Mouse (Mus musculus) spleen, adult 12 weeks (tissue): ENCODE results near the gene Abo.
"Not testable (repeated sequence)": the region's sequence is repeated elsewhere in the genome, so short reads cannot be mapped to it uniquely, and the experiment has no call there.

Experiments
- DNase-seq: peaks from one replicate; pipeline ENCODE4 v3.0.0; 2022; ENCODE audit warnings: low spot score

Abo gene

GRCm38 (mm10) chr2:26864879-26865278 lies at the start of gene Abo:
Abo (minus strand) TSS chr2:26864979.
- DNase-seq: no peak

DNA sequence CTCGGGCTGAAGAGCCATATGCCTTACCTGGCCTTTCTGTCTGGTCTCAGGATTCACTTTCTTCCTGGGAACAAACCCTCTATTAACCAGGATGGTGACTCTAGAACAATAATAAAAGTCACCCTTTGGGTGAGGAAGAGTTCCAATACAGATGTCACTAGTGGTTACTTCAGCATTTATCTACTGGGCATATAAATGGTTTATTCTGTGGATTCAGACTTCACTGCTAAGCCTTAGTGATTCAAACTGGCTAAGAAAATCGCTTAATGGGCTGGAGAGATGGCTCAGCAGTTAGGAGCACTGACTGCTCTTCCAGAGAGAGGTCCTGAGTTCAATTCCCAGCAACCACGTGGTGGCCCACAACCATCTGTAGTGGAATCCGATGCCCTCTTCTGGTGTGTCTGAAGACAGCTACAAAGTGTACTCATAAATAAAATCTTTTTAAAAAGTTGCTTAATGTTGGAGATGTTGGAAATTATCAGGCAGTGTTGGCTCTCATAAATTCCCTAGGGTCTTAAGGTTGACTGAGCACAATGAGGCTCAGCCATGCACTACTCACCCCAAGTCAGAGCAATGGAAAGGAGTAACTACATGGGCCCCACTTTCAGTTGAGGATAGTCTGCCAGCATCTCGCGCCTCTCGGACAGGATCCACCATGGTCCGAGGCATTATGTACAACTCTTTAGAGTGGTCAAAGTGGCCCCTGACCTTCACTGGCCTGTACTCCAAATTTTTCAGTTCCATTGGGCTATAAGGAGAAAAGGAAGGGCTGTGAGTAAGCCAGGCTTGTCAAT lies 49.6 kb upstream of the Abo start:
- no peak for DNase-seq

DNA sequence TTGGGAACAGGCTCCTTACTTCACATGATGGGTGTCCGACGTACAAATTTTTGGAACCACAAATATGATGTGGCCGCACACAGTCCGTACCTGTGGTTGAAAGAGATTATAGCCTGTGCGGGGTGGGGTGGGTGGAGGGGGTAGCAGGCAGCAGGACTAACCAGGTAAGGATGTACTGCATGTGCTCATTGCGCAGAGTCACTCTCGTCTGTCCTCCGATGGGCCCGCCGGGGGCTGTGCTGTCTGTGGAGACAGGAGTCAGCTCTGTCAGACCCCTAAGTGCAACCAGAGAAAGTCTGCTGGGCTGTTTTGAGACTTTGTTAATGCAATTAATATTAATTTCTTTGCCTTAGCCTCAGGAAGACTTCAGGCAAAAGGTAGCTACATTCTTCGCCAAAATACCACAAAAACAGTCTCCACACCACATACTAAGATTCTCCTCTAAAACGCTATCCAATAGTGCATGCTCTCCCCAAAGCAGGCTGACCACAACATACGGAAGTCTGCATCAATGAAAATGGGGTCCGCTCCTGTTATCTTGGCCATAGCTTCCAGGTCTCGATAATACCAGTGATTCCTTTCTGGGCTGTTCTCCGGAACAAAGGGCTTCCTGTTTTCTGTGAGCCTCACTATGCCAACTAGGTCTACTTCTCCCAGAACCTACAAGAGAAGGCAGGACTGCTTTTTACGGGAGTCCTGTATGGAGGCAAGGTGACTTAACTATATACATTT lies 48.8 kb upstream of the Abo start:
- no peak for DNase-seq

DNA sequence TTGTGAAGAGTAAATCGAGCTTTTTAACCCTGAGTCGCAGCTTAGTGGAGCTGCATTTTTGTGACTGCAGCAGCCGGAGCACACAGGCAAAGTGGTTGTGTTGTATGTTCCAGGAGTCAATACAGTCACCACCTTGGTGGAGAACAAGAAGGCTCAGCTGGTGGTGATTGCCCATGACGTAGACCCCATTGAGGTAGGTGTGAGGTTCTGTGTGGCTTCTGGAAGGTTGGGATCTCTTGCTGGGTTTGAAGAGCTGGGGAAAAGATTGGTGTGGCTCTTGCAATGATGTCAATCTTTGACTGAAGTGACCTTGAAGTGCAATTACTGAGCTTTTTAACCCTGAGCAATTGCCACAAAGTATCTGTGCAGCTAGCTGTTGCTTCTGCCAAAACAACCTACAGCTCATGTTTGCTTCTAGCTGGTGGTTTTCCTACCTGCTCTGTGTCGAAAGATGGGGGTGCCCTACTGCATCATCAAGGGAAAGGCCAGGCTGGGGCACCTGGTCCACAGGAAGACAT lies 47.5 kb upstream of the Abo start:
- DNase-seq: no peak

- no peak for DNase-seq
These were observed 46.4 kb upstream of the Abo start for GRCm38 (mm10) chr2:26910994-26911765.

GRCm38 (mm10) chr2:26910124-26910993 lies 45.6 kb upstream of the Abo start, which contains the start of the genes Med22 and Rpl7a:
Med22 (minus strand) TSS chr2:26910677.
Rpl7a (plus strand) TSS chr2:26910764.
- DNase-seq: peak; percentile 100

- DNase-seq: no peak
These were observed 44.6 kb upstream of the Abo start for GRCm38 (mm10) chr2:26909387-26909784.

DNA sequence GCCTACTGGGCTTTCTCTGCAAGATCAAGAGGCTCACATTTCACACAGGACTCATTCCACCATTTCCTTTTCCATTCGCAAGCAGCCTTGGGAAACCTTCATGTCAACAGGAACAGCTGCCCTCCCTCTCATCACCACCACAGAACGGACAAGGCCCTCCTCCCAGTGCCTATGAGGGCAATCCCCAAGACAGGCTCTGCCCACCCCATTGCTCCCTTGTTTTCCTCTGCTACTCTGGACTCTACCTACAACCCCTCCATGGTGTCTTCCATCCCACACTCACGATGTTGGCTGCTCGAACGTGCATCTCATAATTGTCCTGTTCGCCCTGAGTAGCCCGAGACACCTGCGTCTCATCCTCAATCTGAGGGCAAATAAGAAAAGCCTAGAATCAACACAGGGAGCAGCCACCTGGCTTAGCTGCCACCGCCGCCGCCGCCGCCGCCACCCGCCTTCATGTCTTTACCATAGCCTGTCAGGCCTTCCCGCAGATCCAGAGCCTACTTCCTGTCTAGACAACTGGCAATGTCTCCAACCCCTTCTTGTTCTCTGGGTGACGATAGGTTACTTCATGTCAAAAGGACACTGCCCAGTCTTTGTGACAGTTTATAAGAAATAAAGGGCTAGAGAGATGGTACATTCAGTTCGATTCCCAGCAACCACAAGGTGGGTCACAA lies 44.1 kb upstream of the Abo start:
- no peak for DNase-seq

DNA sequence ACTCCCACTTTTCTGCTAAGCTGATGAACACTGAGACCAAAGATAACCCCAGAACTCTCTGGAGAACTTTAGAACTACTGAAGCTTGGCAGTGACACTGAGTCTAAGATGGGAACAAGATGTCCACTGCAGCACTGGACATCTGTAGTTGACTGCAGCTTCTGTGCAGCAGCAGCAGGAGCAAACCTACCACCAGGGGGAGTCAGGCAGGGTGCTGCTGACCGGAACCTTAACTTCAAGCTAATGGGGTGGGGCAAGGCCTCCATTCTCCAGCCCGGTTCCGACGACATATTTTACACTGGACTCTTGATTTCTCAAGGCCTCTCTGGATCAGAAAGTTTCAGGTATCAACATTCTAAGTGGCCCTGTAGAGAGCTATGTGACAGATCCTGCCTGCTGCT lies 42.3 kb upstream of the Abo start:
- no peak for DNase-seq

DNA sequence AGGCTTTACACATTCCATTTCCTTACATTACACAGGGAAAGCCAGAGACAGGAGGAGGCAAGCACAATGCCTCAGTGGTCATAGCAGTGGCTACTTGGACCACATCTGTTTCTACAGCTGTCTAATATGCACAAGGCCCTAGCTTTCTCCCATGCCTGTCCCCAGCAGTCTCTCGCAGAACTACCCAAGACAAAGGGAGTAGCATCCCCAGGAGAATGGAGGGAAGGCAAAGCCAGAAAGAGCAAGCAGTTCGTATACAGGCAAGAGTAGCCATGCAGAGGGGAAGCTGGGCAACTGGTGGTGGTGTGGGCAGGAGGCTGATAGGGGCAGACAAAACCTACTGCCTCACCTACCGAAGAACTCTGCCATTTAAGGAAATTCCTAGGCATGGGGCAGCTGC lies 41.7 kb upstream of the Abo start:
- DNase-seq: no peak

DNA sequence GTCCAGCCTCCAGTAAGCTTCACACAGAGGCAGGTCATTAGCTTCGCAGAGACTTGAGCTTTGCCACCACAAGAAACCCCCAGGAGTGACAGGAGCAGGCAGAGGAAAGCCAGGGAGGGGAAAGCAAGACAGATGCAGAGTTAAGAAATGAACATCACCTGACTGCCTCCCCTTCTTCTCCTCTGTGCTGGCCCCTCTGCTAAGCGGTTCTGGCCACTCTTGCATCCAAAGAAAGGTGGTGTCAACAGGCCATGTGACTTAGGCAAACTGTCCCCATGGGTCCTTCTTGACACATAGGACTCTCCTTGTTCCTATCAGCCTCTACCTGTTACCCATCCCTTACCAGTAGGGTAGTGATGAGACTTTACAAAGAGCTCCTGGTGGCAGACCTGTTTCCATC lies 41.2 kb upstream of the Abo start:
- DNase-seq: no peak

GRCm38 (mm10) chr2:26903311-26903710 lies 38.5 kb upstream of the Abo start:
- no peak for DNase-seq

- DNase-seq: peak; percentile 85
These were observed 37.9 kb upstream of the Abo start, which contains the start of gene Surf6 for GRCm38 (mm10) chr2:26902467-26903220. Surf6 (minus strand) TSS chr2:26902879.

- no peak for DNase-seq
These were observed 37.1 kb upstream of the Abo start for GRCm38 (mm10) chr2:26901834-26902400.

DNA sequence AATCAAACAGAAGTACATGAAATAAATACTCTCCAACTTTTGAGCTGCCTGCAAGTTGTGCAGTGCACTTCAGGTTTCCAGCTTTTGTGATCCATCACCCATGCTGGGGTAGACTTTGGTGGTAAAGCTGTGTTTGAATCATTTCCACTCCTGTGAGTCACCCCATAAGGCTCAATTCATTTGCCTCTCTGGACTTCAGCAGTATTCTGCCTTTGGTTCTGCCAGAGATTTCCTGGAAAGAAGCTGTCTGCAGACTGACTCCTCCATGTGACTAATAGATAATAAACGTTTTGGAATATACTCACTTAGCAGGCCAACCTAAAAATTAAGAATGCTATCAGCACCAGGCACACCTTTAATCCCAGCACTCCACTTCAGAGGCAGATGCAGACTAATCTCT lies 36.0 kb upstream of the Abo start:
- DNase-seq: no peak

- DNase-seq: no peak
These were observed 31.1 kb upstream of the Abo start for GRCm38 (mm10) chr2:26895898-26896297.

DNA sequence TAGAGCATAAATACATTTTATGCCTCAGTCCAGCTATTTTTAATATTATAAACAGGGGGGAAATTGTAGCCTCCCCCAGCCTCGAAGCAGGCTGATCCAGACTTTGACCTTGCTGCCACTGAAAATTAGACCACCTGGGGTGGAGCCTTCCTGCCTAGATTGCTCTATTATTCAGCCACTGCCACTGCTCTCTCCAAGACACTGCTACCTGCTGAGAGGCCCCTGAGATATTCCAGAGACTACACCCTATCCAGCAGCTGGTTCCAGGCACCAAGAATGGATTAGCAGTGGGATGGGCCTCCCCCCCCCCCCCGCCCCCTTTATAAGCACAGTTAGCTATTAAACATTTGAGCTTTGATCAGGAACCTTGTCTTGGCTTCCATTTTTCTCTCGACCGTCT lies 21.4 kb upstream of the Abo start:
- not testable (repeated sequence) for DNase-seq

GRCm38 (mm10) chr2:26885541-26885940 lies 20.8 kb upstream of the Abo start:
- DNase-seq: not testable (repeated sequence)

GRCm38 (mm10) chr2:26878571-26878970 lies 13.8 kb upstream of the Abo start:
- DNase-seq: no peak

DNA sequence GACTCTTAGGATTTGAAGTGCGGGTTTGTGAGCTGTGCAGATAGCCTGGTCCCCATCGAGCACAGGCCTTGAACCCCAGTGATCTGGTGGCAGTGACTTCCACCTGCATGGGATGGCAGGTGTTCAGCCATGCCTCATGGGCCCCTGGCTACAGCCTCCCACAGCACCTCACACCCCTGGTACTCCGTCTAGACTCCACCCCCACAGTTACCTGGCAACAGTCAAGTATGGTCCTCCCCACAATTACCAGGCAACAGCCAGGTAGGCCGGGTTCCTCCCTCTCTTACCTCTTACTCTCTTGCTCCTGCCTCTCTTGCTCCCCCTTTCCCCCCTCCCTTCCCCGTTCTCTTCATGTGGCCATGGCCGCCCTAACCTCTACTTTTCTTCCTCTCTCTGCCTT lies 5.9 kb upstream of the Abo start:
- DNase-seq: no peak
